Mouse (Mus musculus): Measurements from ENCODE around the gene Sik2. TPM values are rescaled to one million over a fixed set of nuclear protein-coding genes. Genes with fewer than 3 reads are reported as not detected.

Gene Sik2
- polyA plus RNA-seq, 1 experiment from 2014 or later = 9.2 TPM

- H3K27ac ChIP-seq (ENCODE audit: low read depth, low read length) = no peak overlapping the region
- H3K36me3 ChIP-seq (ENCODE audit: control insufficient read depth, insufficient read depth) = no peaks in the 10 kb centered on the region
- ATAC-seq = no peak
- TF ChIP-seq CTCF (IDR thresholded peaks at IDR 0.05; ENCODE audit: low read depth) = no peak
- H3K4me2 ChIP-seq (replicated peaks; ENCODE audit: low read depth) = no peak overlapping the region
- no peaks in the 10 kb centered on the region for H3K4me1 ChIP-seq (replicated peaks; ENCODE audit: control insufficient read depth, insufficient read depth, low read length)
- H3K9me3 ChIP-seq (ENCODE audit: control insufficient read depth) = no peaks in the 10 kb centered on the region
- H3K27me3 ChIP-seq (replicated peaks; ENCODE audit: control insufficient read depth, insufficient read depth, low read length) = no peaks in the 10 kb centered on the region
- H3K9ac ChIP-seq (ENCODE audit: low read depth, low read length) = no peak overlapping the region
- WGBS = 89% methylated on average over 7 of the region's 7 CpGs
- H3K4me3 ChIP-seq (ENCODE audit: low read depth, low read length) = no peak overlapping the region
Measured at GRCm38 (mm10) chr9:50974631-50975030, 34.2 kb downstream of the Sik2 start.

DNA sequence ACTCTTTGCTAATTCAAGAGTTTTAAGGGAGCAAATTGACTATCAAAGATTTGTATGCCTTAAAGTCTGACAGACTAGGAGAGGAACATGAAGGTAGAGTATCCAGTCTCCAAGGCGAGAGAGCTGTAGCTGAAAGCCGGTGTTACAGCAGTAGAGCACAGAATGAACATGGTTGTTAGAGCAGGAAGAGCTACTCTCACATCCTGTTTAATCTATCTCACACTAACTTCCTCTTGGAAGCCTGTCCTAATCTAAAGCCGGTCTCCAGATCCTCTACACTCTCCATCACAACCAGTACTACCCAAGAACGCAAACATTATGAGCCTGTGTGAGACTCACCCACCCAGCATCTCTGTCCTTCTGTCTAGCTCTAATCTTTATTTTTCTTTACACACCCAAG lies 38.5 kb downstream of the Sik2 start:
- no peaks in the 10 kb centered on the region for H3K36me3 ChIP-seq (ENCODE audit: control insufficient read depth, insufficient read depth)
- no peaks in the 10 kb centered on the region for H3K9me3 ChIP-seq (ENCODE audit: control insufficient read depth)
- no peaks in the 10 kb centered on the region for H3K27me3 ChIP-seq (replicated peaks; ENCODE audit: control insufficient read depth, insufficient read depth, low read length)
- H3K4me3 ChIP-seq (ENCODE audit: low read depth, low read length) = no peak overlapping the region
- no peak for TF ChIP-seq CTCF (IDR thresholded peaks at IDR 0.05; ENCODE audit: low read depth)
- no peak for ATAC-seq
- whole genome bisulfite sequencing = 67% methylated on average over 4 of the region's 4 CpGs
- no peak overlapping the region for H3K9ac ChIP-seq (ENCODE audit: low read depth, low read length)
- H3K4me1 ChIP-seq (replicated peaks; ENCODE audit: control insufficient read depth, insufficient read depth, low read length) = no peaks in the 10 kb centered on the region
- no peak overlapping the region for H3K27ac ChIP-seq (ENCODE audit: low read depth, low read length)
- H3K4me2 ChIP-seq (replicated peaks; ENCODE audit: low read depth) = no peak overlapping the region

GRCm38 (mm10) chr9:50969266-50969665 lies 39.6 kb downstream of the Sik2 start:
- TF ChIP-seq CTCF (IDR thresholded peaks at IDR 0.05; ENCODE audit: low read depth) = no peak
- Histone ChIP-seq H3K4me3 (ENCODE audit: low read depth, low read length) (no peak overlapping the region), H3K4me2 (replicated peaks; ENCODE audit: low read depth) (no peak overlapping the region), H3K27ac (ENCODE audit: low read depth, low read length) (no peak overlapping the region), H3K9ac (ENCODE audit: low read depth, low read length) (no peak overlapping the region), H3K9me3 (ENCODE audit: control insufficient read depth) (no peaks in the 10 kb centered on the region), H3K4me1 (replicated peaks; ENCODE audit: control insufficient read depth, insufficient read depth, low read length) (no peaks in the 10 kb centered on the region), H3K27me3 (replicated peaks; ENCODE audit: control insufficient read depth, insufficient read depth, low read length) (no peaks in the 10 kb centered on the region), H3K36me3 (ENCODE audit: control insufficient read depth, insufficient read depth) (no peaks in the 10 kb centered on the region)
- 92% methylated on average over 3 of the region's 3 CpGs for WGBS
- no peak for ATAC-seq

DNA sequence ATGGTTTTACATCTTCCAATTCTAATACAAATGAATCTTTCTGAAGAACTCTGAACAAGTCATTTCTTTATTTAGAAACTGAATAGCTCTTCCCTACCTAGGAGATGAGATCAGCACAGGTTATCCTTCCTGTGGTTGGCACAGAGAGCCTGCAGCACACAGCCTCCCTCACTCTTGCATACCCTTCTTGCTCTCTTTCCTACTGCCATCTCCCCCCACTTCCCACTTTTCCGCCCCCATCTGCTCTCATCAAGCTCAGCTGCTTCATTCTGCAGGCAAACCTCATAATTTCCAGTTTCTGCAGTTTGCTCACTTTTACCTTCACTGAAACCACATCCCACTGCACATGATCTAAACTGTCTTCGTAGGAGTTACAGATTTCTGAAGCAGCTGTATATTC lies 42.6 kb downstream of the Sik2 start:
- H3K4me2 ChIP-seq (replicated peaks; ENCODE audit: low read depth) = no peak overlapping the region
- H3K27ac ChIP-seq (ENCODE audit: low read depth, low read length) = no peak overlapping the region
- 74% methylated on average over 2 of the region's 2 CpGs for WGBS
- no peak for TF ChIP-seq CTCF (IDR thresholded peaks at IDR 0.05; ENCODE audit: low read depth)
- no peaks in the 10 kb centered on the region for H3K36me3 ChIP-seq (ENCODE audit: control insufficient read depth, insufficient read depth)
- H3K27me3 ChIP-seq (replicated peaks; ENCODE audit: control insufficient read depth, insufficient read depth, low read length) = no peaks in the 10 kb centered on the region
- H3K4me1 ChIP-seq (replicated peaks; ENCODE audit: control insufficient read depth, insufficient read depth, low read length) = no peaks in the 10 kb centered on the region
- H3K9me3 ChIP-seq (ENCODE audit: control insufficient read depth) = no peaks in the 10 kb centered on the region
- no peak overlapping the region for H3K9ac ChIP-seq (ENCODE audit: low read depth, low read length)
- ATAC-seq = no peak
- H3K4me3 ChIP-seq (ENCODE audit: low read depth, low read length) = no peak overlapping the region

DNA sequence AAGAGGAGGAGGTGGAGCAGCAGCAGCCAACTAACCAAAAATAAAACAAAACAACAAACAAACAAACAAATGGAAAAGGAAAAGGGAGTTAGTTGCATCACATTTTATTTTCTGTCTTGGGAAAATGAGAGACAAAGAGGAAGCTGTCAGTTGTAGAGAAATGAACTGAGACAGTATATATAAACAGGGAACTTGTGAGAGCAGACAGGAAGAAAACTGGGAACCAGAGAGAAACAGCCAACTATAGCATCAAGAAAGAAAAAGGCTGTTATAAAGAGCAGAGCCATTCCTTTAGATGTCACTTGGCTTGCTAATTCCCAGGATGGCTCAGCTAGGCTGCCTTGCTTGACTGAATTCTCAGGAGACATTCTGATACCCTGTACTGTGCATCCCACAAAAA lies 43.5 kb downstream of the Sik2 start:
- no peak overlapping the region for H3K27ac ChIP-seq (ENCODE audit: low read depth, low read length)
- no peak overlapping the region for H3K9ac ChIP-seq (ENCODE audit: low read depth, low read length)
- no peaks in the 10 kb centered on the region for H3K4me1 ChIP-seq (replicated peaks; ENCODE audit: control insufficient read depth, insufficient read depth, low read length)
- no peak overlapping the region for H3K4me3 ChIP-seq (ENCODE audit: low read depth, low read length)
- H3K9me3 ChIP-seq (ENCODE audit: control insufficient read depth) = no peaks in the 10 kb centered on the region
- no peaks in the 10 kb centered on the region for H3K27me3 ChIP-seq (replicated peaks; ENCODE audit: control insufficient read depth, insufficient read depth, low read length)
- no peak for TF ChIP-seq CTCF (IDR thresholded peaks at IDR 0.05; ENCODE audit: low read depth)
- no peaks in the 10 kb centered on the region for H3K36me3 ChIP-seq (ENCODE audit: control insufficient read depth, insufficient read depth)
- ATAC-seq = no peak
- H3K4me2 ChIP-seq (replicated peaks; ENCODE audit: low read depth) = no peak overlapping the region

DNA sequence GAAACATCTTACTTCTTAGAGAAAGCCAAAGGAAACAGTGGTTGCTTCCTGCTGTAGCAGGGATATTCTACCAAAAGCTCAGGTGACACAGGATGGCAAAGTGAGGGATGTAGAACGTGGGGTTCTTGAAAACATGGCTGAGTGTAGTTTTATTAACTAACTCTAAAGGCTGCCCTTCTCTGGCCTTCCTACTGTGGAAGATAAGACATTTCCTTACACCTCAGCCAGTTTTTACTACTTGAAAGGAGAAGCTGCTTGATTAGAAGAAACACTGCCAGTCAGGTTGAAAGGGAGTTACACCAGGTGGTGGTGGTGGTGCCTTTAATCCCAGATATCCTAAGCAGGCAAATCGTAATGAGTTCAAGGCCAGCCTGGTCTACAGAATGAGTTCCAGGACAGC lies 44.0 kb downstream of the Sik2 start:
- H3K4me3 ChIP-seq (ENCODE audit: low read depth, low read length) = no peak overlapping the region
- no peak for ATAC-seq
- no peak overlapping the region for H3K27ac ChIP-seq (ENCODE audit: low read depth, low read length)
- no peaks in the 10 kb centered on the region for H3K36me3 ChIP-seq (ENCODE audit: control insufficient read depth, insufficient read depth)
- WGBS = 66% methylated on average over 2 of the region's 2 CpGs
- no peaks in the 10 kb centered on the region for H3K9me3 ChIP-seq (ENCODE audit: control insufficient read depth)
- H3K4me2 ChIP-seq (replicated peaks; ENCODE audit: low read depth) = no peak overlapping the region
- no peak overlapping the region for H3K9ac ChIP-seq (ENCODE audit: low read depth, low read length)
- no peak for TF ChIP-seq CTCF (IDR thresholded peaks at IDR 0.05; ENCODE audit: low read depth)
- no peaks in the 10 kb centered on the region for H3K27me3 ChIP-seq (replicated peaks; ENCODE audit: control insufficient read depth, insufficient read depth, low read length)
- H3K4me1 ChIP-seq (replicated peaks; ENCODE audit: control insufficient read depth, insufficient read depth, low read length) = no peaks in the 10 kb centered on the region

GRCm38 (mm10) chr9:50957956-50958489 lies 50.9 kb downstream of the Sik2 start:
- WGBS = 53% methylated on average over 6 of the region's 6 CpGs

More at GRCm38 (mm10) chr9:50957956-50958489, 50.9 kb downstream of the Sik2 start:
- Histone ChIP-seq H3K27me3 (replicated peaks; ENCODE audit: control insufficient read depth, insufficient read depth, low read length) (no peaks in the 10 kb centered on the region), H3K27ac (ENCODE audit: low read depth, low read length) (no peak overlapping the region), H3K9ac (ENCODE audit: low read depth, low read length) (no peak overlapping the region), H3K4me3 (ENCODE audit: low read depth, low read length) (no peak overlapping the region), H3K4me2 (replicated peaks; ENCODE audit: low read depth) (no peak overlapping the region), H3K9me3 (ENCODE audit: control insufficient read depth) (no peaks in the 10 kb centered on the region), H3K4me1 (replicated peaks; ENCODE audit: control insufficient read depth, insufficient read depth, low read length) (no peaks in the 10 kb centered on the region), H3K36me3 (ENCODE audit: control insufficient read depth, insufficient read depth) (no peaks in the 10 kb centered on the region)
- TF ChIP-seq CTCF (IDR thresholded peaks at IDR 0.05; ENCODE audit: low read depth) = no peak
- ATAC-seq = no peak
